Mouse (Mus musculus) heart, postnatal 10 days (tissue): ENCODE measurements around the gene Vmn1r209. TPM values are rescaled to one million over a fixed set of nuclear protein-coding genes. Genes with fewer than 3 reads are reported as not detected.
"Not testable (repeated sequence)": the region's sequence is repeated elsewhere in the genome, so short reads cannot be mapped to it uniquely, and the experiment has no call there.

ENCODE experiments used
- DNase-seq, 2 experiments: peaks; one replicate each; pipeline ENCODE4 v3.0.0; 2021
- intact Hi-C: fragments of 180-260 bp; cut with DNase I; formaldehyde crosslinking; loops from one replicate; pipeline ENCODE4 v1.15.1; 2025
- total RNA-seq, 2 experiments: library from RNA; stranded (reverse); gene quantifications; 2 replicates each; pipeline ENCODE4 v1.2.3; 2021

Vmn1r209 gene
- total RNA-seq, result not detected

DNA sequence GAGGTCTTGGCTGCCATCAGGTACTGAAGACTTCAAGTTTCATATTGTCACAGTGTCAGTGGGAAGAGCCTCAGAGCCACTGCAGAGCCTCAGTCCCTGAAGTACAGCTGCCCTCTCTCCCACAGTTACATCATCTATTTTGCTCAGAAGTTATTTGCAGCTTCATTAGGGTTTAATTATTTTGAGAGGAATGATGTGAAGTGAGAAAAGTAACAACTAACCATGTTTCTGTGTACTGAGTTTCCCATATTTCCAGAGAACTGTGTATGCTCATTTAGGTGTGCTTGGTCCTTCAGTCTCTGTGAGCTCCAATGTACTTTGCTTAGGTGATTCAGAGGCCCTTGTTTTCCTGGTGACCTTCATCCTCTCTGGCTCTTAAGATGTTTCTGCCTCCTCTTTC, at the start of gene Vmn1r209:
TSS of gene Vmn1r209 (minus strand) at position 101 of the 400 bp plus-strand sequence.
- intact Hi-C loops, DNase-seq: not testable (repeated sequence)

DNA sequence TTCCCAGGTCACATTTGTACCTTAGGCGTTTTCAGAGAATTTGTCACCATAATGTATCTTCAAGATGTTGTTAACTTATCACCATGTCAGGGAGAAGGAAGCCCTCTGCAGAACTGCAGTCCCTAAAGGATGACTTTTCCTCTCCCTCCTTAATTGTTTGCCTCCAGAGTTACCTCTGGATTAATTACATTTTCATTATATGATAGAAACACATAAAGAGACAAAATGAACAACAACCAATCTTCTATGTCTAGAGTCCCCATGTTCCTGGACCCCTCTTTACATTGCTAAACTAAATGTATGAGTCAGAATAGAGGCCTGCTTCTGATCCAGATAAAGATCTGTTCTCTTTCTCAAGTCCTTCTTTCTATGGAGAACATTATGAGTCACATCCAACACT, 48.0 kb upstream of the Vmn1r209 start, which contains the start of gene Vmn1r211:
TSS of gene Vmn1r211 (minus strand) at position 101 of the 400 bp plus-strand sequence.
- no peak for DNase-seq
- intact Hi-C loops, result no loop called here

DNA sequence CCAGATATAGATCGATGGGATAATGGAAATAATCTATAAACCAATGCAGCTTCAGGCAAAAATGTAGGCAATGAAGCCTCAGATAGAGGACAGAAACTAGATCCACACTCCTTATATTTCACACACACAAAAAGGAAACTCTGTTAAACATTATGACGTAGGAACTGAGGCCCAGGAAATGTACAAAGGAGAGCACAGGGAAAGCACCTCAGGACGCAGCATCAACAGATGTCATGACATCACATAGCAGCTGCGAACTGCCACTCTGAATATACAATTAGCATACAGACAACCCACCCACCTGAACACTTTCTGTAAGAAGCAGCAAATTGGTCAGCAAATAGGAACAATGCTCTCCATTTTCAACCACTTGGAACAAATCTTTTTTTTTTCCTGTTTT, 45.3 kb upstream of the Vmn1r209 start:
- intact Hi-C loops, result no loop called here
- DNase-seq, result no peak

DNA sequence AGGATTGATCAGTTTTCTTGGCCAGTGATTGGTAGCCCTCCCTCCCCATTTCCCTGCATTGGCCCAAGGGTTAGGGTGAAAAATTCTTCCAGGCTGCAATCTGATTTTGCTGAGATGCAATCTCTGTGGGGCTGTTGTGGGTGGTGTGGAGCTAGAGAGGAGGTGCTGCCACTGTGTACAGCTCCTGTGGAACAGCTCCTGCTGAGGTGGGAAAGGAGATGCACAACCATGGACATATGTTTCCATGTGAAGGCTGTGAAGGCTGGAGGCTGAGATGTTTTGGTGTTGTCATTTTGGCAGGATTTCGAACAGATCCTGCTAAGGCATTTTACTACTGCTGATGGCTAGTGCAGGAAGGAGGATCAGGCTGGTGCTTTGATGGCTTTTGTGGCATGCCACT, 37.3 kb upstream of the Vmn1r209 start:
- no peak for DNase-seq
- intact Hi-C loops, result no loop called here

DNA sequence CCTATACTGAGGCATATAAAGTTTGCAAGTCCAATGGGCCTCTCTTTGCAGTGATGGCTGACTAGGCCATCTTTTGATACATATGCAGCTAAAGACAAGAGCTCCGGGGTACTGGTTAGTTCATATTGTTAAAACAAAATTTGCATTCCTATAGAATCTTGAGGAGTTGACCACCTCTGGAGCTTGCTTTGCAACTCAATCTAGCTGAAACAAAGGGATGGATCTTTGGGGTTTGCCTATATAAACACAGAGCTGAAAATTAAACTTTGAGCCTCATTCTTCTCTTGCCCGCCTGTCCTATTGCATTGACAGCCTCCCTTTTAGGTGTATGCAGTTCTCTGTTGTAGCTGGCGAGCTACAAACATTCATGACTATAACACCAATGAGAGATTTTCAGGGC, 34.8 kb upstream of the Vmn1r209 start:
- intact Hi-C loops, DNase-seq: not testable (repeated sequence)

DNA sequence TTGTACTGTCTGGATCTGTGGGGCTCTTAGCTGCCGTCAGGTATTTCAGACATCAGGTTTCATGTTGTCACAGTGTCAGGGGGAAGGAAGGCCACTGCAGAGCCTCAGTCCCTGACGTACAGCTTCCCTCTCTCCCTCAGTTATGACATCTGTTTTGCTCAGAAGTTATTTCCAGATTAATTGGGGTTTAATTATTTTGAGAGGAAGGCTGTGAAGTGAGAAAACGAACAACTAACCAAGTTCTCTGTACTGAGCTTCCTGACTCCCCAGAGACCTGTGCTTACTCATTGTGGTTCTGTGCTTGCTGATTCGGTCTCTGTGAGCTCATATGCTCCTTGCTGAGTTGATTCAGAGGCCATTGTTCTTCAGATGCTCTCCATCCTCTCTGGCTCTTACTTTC, 21.8 kb upstream of the Vmn1r209 start, which contains the start of gene Vmn1r210:
TSS of gene Vmn1r210 (minus strand) at position 101 of the 400 bp plus-strand sequence.
- intact Hi-C loops, result no loop called here
- no peak for DNase-seq

DNA sequence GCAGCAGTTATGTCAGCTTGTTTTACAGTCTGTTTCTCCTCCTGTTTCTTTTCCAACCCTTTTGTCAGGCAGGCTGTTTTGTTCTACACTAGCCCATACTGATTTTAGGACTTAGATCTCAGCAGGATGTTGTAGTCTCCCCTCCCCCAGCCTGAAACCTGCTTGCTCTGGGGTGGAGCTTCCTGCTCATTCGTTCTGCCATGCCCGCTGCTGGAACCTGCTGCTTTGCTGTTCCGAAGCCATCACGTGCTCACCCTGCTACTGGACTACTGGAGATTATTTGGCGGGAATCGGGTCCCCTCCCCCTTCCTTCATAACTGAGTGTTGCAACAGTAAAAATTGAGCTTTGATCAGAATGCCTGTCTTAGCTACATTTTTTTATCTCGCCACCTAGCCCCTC, 19.9 kb upstream of the Vmn1r209 start:
- DNase-seq, intact Hi-C loops: not testable (repeated sequence)

DNA sequence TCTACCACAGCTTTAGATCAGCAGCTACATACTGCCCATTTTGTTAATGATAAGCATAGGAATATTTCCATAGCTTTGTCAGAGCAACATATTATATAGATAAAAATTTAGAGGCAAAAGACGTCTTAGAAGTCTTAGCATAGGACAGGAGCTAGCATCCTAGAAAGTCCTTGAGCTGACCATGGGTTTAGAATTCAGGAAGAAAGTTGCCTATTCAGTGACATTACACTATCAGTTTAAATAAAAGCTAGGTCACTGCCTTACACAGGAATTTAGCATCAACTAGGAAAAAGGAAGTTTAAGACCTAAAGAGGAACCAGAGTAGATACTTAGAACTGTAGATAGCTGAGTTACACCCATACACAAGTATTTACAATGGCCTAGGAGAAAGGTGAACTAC, 12.1 kb upstream of the Vmn1r209 start:
- intact Hi-C loops, DNase-seq: not testable (repeated sequence)

GRCm38 (mm10) chr13:22788096-22788495, 21.4 kb downstream of the Vmn1r209 start:
- intact Hi-C loops, DNase-seq: not testable (repeated sequence)

GRCm38 (mm10) chr13:22784159-22784558, 25.3 kb downstream of the Vmn1r209 start:
- intact Hi-C loops, DNase-seq: not testable (repeated sequence)

DNA sequence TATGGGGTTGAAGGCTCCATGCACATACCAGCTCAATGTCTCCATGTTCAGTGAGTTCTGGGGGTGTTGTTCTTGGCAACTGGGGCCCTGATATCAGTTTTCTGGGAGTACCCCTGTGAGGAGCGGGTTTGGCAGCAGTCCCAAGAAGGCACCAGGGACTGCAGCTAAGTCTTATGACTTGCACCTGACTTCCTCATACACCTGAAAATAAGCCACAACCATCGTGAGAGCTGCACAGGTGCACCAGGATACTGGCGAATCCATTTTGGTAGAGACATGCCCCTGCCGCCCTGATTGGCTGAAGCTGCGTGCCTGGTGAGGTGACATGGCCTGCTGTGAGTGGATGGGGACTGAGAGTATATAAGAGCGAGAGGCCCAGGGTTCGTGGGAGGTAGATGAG, 32.2 kb downstream of the Vmn1r209 start, which contains the start of gene Vmn1r208:
TSS of gene Vmn1r208 (minus strand) at position 101 of the 400 bp plus-strand sequence.
- intact Hi-C loops, DNase-seq: not testable (repeated sequence)

DNA sequence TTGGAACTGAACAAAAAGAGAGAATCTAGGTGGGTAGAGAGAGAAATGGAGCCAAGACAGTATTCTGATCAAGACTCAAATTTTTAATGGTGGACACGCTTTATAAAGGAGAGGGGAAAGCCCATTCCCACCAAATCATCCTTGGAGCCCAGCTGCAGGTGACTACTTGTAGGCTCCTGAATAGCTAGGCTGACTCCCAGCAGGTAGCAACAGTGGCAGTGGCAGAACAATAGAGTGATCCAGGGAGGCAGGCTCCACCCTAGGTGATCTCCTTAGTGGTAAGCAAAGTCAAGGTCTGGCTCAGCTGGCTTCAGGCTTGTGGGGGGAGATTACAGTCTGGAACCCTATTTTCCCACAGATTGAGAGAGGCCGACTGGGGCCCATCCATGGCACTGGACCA, 37.9 kb downstream of the Vmn1r209 start:
- intact Hi-C loops, DNase-seq: not testable (repeated sequence)

Other genes starting within 250 kb of the Vmn1r209 start
- not detected for gene Vmn1r205, start 216.7 kb downstream of the Vmn1r209 start, total RNA-seq
- not detected for gene Vmn1r206, start 185.4 kb downstream of the Vmn1r209 start, total RNA-seq
- gene Vmn1r207-ps, start 80.1 kb downstream of the Vmn1r209 start, total RNA-seq, result not detected
- gene Vmn1r208, start 32.3 kb downstream of the Vmn1r209 start, total RNA-seq, result not detected
- not detected for gene Vmn1r210, start 21.7 kb upstream of the Vmn1r209 start, total RNA-seq
- gene Vmn1r211, start 47.9 kb upstream of the Vmn1r209 start, total RNA-seq, result not detected
- not detected for gene Vmn1r212, start 74.5 kb upstream of the Vmn1r209 start, total RNA-seq
- gene Vmn1r213, start 198.0 kb upstream of the Vmn1r209 start, total RNA-seq, result not detected
- not detected for gene Vmn1r214, start 220.7 kb upstream of the Vmn1r209 start, total RNA-seq